Mouse (Mus musculus): ENCODE measurements around the gene Gm20388.

Gm20388 gene

GRCm38 (mm10) chr8:122677481-122678021 is 2766.9 kb downstream of the Gm20388 start:
- no peak for DNase-seq (ENCODE audit: low spot score in 2 of 2)

GRCm38 (mm10) chr8:122678061-122678895 is 2767.6 kb downstream of the Gm20388 start:
- DNase-seq (ENCODE audit: low spot score in 2 of 2): peak; percentile 74 to 85

GRCm38 (mm10) chr8:122678896-122679210 is 2768.2 kb downstream of the Gm20388 start:
- DNase-seq (ENCODE audit: low spot score in 2 of 2): no peak

- DNase-seq (ENCODE audit: low spot score in 2 of 2): no peak
These were observed 2768.8 kb downstream of the Gm20388 start for GRCm38 (mm10) chr8:122679325-122679920.

GRCm38 (mm10) chr8:122680171-122680570 is 2769.5 kb downstream of the Gm20388 start:
- no peak for DNase-seq (ENCODE audit: low spot score in 2 of 2)

GRCm38 (mm10) chr8:122682820-122683219 is 2772.2 kb downstream of the Gm20388 start:
- DNase-seq (ENCODE audit: low spot score in 2 of 2): no peak

- DNase-seq (ENCODE audit: low spot score in 2 of 2): peak; percentile 45
These were observed 2774.6 kb downstream of the Gm20388 start for GRCm38 (mm10) chr8:122685097-122685861.

- DNase-seq (ENCODE audit: low spot score in 2 of 2): no peak
These were observed 2776.2 kb downstream of the Gm20388 start for GRCm38 (mm10) chr8:122686879-122687278.

GRCm38 (mm10) chr8:122689315-122689714 is 2778.7 kb downstream of the Gm20388 start:
- no peak for DNase-seq (ENCODE audit: low spot score in 2 of 2)

GRCm38 (mm10) chr8:122691018-122691417 is 2780.4 kb downstream of the Gm20388 start:
- DNase-seq (ENCODE audit: low spot score in 2 of 2): no peak

- DNase-seq (ENCODE audit: low spot score in 2 of 2): no peak
These were observed 2781.5 kb downstream of the Gm20388 start for GRCm38 (mm10) chr8:122692152-122692551.

GRCm38 (mm10) chr8:122695438-122696042 is 2784.9 kb downstream of the Gm20388 start:
- no peak for DNase-seq (ENCODE audit: low spot score in 2 of 2)

- DNase-seq (ENCODE audit: low spot score in 2 of 2): peak; percentile 27 to 59
These were observed 2786.5 kb downstream of the Gm20388 start for GRCm38 (mm10) chr8:122697181-122697581.

GRCm38 (mm10) chr8:122697586-122697985 is 2786.9 kb downstream of the Gm20388 start:
- DNase-seq (ENCODE audit: low spot score in 2 of 2): no peak

GRCm38 (mm10) chr8:122698254-122698768 is 2787.7 kb downstream of the Gm20388 start:
- no peak for DNase-seq (ENCODE audit: low spot score in 2 of 2)

GRCm38 (mm10) chr8:122699005-122699492 is 2788.4 kb downstream of the Gm20388 start, which contains the start of gene Cbfa2t3:
Gene Cbfa2t3 (minus strand): TSS chr8:122699109.
- peak in 1 of 2 experiments; percentile 46 for DNase-seq (ENCODE audit: low spot score in 2 of 2)

- DNase-seq (ENCODE audit: low spot score in 2 of 2): peak; percentile 54 to 57
These were observed 2790.0 kb downstream of the Gm20388 start for GRCm38 (mm10) chr8:122700628-122701027.

GRCm38 (mm10) chr8:122701441-122702185 is 2791.0 kb downstream of the Gm20388 start:
- no peak for DNase-seq (ENCODE audit: low spot score in 2 of 2)

- DNase-seq (ENCODE audit: low spot score in 2 of 2): no peak
These were observed 2791.8 kb downstream of the Gm20388 start for GRCm38 (mm10) chr8:122702301-122702941.

GRCm38 (mm10) chr8:122702957-122703356 is 2792.3 kb downstream of the Gm20388 start:
- no peak for DNase-seq (ENCODE audit: low spot score in 2 of 2)
